Mouse (Mus musculus): ENCODE data around the gene Dctpp1.
A peak's percentile ranks its signal among the peaks of the same experiment; 100 is the strongest.

The Dctpp1 gene

DNA sequence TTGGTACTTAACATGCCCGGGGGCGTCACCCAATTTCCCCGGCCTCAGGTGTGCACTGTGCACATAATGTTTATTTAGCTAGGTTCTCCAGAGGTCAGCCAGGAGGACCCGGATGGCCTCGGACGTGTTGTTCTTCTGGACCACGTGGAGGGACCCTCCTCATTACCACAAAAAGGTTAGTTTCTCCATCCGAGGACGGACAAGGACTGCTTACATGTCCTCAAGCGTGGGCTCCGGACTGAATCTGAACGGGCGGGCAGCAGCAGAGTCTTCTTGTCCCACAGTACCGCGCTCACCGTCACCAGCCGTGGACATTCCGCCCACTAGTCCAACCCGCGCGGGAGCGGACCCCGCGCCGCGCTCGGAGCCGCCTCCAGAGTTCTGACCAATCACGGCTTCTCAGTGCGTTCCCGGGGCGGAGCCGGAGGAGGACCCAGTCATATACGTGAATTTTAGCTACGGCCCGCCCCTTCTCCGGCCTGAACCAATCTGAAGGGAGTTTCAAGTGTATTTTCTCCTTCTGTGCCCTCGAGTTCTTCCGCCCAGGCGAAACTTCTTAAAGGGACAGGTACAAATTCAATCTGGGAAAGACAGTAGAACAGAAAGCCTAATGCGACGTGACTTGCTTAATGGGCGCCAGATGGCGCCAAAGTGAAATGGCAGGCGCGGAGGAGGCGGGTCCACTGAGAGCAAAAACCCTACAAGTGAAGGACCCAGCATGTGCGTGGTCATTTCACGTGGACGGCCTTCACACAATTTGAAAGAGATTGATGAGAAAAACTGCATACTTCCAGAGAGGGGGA, at the start of gene Dctpp1:
Dctpp1 (minus strand) TSS at position 401 of the 803 bp plus-strand sequence.
- peak; percentile 98 for DNase-seq (ENCODE audit: low read depth, low spot score)

DNA sequence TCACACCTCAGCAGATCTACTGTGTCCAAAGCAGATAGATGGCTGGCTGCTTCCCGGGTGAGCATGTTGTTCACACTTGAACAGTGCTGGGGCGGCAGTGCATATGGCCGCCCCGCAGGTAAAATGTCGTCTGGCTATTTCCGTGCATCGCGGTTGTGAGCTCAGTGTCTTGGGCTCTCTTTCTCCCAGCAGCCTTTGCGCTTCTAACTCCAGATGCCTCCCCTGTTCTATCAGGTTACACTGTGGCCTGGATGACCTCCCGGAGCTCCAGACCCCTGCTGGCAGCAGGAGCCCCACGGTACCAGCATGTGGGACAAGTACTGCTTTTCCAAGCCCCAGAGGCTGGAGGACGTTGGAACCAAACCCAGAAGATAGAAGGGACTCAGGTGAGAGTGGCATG, 49.4 kb upstream of the Dctpp1 start:
- DNase-seq (ENCODE audit: low read depth, low spot score): no peak

DNA sequence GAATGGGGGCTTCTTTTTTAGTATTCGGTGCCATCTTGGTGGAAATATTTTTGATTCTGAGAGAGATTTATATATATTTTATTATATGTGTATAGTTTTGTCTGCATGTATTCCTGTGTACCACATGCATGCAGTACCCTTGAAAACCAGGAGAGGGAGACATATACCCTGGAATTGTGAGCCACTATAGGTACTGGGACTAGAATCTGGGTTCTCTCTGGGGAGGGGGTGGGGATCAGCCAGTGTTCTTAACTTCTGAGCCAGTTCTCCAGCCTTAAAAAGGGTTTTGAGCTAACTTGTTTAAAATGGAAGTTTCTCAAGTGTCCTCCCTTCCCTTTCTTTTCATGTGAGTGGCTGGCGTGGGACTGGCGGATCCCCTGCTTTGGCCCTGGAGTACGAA, 48.4 kb upstream of the Dctpp1 start:
- peak; percentile 60 for DNase-seq (ENCODE audit: low read depth, low spot score)

DNA sequence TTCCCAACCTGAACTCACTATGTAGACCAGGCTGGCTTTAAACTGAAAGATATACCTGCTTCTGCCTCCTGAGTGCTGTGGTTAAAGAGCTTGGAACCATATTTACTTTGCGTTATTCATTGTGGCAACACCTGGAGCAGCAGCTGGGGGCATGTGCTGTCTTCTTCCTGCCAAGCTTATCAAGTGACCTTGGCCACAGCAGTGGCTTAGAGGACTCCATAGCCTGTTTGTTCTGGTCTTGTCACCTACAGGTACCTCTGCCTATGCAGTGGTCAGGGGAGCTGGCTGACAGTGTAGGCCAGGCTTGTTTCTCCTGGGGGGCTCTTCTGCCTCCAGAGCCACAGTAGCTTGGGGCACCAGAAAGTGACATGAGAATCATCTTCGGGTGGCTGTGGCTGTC, 47.9 kb upstream of the Dctpp1 start:
- DNase-seq (ENCODE audit: low read depth, low spot score): no peak

DNA sequence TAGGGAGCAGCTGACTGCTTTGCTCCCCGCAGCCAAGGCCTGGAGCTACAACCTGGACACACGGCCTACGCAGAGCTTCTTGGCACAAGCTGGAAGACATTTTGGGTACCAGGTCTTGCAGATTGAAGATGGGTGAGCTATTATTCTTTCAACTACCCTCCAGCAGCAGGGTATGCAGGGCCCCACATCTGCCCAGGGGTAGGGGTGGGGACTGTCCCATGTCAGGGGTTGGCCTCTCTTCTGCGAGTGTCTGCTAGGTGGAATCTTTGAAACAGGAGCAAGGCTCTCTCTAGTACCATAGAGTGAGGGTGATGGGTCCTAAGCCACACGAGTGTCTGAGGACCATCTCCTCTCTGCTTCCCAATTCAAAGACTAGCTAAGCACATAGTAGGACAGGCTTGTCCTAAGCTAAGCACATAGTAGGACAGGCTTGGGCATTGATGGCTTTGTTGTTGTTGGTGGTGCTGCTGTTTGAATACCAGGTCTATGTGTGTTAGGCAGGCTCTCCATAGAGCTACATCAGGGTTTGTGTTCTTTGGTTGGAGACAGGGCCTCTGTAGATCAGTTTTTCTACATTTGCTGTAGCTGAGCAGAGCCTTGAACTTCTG, 37.2 kb upstream of the Dctpp1 start:
- DNase-seq (ENCODE audit: low read depth, low spot score): no peak

DNA sequence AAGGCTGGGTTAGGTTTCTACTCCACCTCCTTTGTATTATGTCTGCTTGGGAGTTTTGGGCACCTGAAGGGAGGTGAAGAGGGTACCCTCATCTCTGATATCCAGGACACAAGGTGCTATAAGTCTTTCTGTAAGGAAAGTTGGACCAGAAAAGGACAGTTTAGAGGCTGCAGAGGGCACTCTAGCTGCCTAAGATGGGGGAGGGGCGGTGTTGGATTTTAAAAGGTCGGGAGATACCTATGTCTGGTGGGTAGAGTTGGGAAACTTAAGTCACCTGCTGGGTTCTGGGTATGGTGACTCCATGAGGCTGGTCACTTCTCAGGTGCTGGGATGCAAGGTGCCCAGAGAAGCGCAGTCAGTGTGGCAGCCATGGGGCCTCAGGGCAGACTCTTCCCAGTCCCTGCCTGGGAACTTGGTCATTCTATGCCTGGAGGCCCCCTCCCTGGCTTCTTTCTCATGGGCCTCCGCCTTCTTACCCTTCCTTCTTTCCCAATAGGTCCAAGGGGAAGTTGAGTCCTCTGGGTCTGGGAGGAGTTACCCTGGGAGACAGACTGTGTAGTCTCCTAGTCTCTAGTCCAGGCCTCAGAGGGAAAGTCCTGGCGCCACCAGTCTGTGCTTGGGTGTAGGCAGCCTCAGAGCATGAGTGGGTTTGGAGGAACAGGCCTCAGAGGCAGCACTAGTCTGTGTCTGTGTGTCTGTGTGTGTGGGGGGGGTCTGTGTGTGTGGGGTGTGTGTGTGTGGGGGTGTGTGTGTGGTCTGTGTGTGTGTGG, 36.5 kb upstream of the Dctpp1 start:
- peak; percentile 59 for DNase-seq (ENCODE audit: low read depth, low spot score)

DNA sequence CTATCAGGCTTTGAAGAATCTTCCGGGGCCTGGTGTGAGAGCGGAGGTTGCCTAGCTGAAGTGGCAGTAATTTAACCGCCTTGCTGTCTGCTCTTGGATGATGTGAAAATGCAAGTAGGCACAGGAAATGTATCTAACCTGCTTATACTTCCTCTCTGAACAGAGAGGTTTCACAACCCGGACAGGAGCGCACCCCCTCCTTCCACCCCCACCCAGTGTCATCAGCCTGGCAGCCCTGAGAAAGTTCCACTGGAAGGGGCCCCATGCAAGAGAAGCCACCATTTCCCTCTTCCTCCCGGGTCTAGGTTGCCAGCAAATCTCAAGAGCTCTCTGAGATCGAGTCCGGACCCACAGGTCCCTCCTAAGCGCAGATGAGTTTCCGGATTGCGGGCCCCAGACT, 35.6 kb upstream of the Dctpp1 start, which contains the start of gene Itgal:
Itgal (plus strand) TSS at position 163 of the 400 bp plus-strand sequence.
- DNase-seq (ENCODE audit: low read depth, low spot score): peak; percentile 84

DNA sequence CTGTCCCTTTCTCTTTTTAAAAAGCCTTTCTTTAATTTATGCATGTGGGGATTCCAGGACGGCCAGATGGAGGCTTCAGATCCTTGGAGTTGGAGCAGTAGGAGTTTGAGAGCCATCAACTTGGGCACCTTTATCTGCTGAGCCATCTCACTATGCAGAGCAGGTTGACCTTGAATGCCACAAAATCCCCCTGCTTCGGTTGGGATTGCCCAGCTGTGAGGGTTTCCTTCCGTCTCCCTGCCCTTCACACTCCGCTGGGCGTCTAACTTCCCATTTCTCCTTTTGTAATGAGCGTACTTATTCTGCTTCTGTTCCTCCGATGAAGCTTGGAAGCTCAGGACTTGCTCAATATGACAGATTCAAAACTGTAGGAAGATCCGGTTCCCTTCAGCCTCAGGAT, 29.6 kb upstream of the Dctpp1 start:
- DNase-seq (ENCODE audit: low read depth, low spot score): peak; percentile 80

DNA sequence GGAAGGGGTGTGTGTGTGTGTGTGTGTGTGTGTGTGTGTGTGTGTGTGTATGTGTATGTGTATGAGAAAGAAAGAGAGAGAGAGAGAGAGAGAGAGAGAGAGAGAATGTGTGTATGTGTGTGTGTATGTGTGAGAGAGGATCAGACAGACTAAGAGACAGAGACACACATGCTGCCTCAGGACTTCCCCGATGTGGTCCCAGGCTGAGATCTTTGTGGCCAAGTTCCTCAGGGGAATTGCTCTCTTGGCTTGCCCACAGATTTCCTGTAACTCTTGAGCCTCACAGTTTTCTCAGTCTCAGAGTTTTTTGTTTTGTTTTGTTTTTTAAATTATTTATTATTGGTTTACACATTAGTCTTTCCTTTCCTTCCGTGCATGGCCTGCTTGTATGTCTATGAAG, 28.8 kb upstream of the Dctpp1 start:
- DNase-seq (ENCODE audit: low read depth, low spot score): no peak

DNA sequence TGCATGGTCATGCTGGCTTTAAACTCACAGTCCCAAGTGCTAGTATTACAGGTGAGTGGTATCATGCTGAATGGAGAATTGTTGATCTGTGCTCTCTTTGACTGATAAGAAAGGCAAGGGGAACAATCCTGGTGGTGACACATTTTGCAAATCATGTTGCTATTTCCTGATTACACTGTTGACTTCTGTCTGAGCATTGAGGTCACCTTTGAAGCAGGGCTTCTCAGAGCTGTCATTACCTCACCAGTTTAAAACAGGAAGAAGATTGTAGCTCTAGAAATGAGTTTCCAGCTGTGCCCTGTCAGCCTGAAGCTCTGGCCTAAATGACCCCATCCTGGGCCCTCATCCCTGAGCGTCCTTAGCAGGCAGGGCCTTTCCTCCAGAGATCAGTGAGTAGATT, 27.4 kb upstream of the Dctpp1 start:
- DNase-seq (ENCODE audit: low read depth, low spot score): peak; percentile 80

DNA sequence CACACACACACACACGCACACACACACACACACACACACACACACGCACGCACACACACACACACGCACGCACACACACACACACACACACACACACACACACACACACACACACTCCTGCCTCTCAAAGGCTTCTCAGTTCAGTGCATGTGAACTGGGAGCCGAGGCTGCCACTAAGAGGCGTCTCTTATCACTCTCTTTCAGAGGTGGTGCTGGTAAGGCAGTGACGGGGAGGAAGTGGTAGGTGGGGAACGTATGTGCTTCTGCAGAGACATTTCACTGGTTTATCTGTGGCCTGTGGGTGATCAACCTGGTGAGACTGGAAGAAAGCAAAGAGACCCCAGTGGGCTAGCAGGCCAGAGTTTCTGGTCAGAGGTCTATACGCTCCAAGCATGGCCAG, 24.6 kb upstream of the Dctpp1 start:
- DNase-seq (ENCODE audit: low read depth, low spot score): no peak

DNA sequence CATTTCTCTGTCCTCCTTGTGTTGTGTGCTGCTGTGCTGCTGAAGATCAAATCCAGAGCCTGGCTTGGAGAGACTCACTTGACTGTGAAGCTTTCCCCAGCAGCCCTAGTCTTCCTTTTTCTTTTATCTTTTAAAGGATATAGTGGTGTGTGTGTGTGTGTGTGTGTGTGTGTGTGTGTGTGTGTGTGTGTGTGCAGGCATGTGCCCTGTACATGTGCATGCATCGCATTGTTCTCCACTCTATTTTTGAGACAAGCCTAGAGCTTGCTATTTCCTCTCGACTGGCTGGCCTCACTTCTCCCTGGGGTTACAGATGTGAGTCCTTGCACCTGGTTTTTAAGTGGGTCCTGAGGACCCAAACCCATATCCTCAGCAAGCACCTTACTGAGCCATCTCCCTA, 21.7 kb upstream of the Dctpp1 start:
- DNase-seq (ENCODE audit: low read depth, low spot score): no peak

DNA sequence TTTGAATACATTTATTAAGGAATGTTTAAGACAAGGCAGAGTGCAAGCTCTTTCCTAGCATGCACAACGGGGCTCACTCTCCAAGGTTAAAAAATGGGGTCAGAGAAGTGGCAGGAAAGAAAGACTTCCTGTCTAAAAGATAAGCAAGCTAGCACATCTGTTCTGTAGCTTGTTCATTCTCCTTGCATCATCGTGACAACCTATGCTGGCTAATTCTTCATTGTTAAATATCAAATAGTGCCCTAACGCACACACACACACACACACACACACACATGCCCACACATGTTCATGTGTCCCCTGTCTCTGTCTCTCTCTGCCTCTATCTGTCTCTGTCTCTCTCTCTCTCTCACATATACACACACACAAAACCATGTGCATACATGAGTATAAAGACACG, 20.6 kb upstream of the Dctpp1 start:
- no peak for DNase-seq (ENCODE audit: low read depth, low spot score)

DNA sequence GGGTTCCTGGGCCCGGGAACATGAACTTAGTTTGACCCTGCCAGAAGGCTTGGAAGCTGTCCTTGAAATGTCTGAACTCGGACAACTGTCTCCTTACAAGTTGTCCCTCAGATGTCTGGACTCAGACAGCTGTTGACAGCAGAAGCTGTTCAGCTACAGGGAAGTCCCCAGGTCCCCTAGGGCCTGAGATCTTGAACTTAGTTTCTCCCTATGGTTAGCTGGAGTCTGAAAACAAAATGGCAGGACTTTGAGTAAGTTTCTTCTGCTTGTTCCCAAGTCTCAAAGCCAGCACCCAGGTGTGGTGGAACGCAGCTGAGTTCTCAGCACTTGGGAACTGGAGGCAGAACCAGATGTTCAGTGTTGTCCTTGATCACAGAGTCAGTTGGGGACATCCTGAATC, 19.6 kb upstream of the Dctpp1 start:
- peak; percentile 48 for DNase-seq (ENCODE audit: low read depth, low spot score)

DNA sequence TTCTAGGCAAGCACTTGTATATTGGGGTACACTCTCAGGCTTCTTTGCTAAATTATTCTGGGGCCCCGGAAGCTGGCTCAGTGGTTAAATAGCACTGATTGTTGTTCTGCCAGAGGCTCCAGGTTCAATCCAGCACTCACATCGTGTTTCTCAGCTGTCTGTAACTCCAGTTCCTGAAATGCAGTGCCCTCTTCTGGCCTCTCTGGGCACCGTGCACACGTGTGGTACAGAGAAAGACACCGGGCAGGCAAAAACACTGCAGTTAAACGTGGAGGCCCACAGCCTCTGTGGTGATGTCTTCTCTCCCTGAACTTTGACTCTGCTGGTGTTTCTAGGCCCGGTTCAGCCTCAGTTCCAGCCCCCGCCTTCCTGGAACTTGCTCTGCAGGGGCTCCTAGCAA, 17.8 kb upstream of the Dctpp1 start:
- peak; percentile 81 for DNase-seq (ENCODE audit: low read depth, low spot score)

DNA sequence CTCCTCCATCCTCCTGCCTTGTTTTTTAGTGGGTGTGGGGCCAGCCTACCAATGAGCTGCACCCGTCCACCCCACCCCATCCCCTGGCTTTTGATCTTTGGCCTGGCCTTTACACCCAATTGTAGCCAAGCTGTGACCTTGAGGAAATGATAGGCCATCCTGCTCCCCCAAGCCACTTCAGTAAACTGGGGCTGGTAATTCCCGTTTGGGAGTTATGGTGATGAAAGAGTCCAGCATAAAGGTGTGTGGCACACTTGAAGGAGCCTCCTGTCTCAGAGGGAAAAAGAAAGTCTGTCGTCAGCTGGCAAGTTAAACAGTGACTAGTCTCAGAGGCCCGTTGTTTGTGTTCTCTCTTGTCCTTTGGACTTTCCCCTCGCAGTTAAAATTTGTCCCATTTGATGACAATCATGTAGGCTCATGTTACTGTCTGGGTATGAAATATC, 16.0 kb upstream of the Dctpp1 start:
- no peak for DNase-seq (ENCODE audit: low read depth, low spot score)

DNA sequence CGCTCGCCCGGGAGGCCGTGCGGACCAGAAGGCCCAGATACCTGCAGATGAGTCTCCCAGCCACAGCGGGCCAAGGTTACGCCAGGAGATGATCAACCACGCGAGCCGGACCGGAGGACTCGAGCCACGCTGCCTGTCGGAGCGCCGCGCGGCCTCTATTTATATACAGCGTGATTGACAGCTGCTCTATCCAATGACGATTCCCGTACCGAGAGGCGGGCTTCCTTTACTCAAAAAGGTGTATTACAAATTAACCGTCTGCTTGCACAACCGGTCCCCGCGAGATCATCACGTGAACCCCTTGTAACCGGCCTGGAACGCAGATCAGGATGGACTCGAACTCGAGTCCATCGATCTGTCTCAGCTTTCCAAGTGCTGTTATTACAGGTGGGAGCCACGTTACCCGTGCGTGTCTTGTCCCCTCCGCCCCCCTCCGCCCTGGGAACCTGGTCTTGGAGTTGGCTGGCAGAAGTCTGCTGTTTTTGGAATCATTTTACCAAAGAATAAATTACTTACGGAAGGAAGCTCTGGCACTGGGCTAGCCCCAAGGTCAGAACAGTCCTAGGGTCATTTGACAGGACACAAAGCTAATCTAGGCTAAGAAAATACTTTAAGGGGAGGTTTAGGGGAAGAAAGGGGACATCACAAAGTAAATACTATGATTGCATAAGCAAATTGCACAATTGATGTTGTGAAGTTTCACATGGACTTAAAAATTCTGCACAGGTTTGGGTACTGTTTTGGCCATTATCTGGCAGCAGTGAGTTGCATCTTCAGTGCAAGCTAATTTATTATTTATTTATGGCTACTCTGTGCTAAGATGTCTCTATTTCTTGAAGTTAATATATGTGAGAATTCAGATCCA, 13.6 kb upstream of the Dctpp1 start, which contains the start of gene Sephs2:
Sephs2 (minus strand) TSS at position 131 of the 865 bp plus-strand sequence.
- DNase-seq (ENCODE audit: low read depth, low spot score): peak; percentile 98

DNA sequence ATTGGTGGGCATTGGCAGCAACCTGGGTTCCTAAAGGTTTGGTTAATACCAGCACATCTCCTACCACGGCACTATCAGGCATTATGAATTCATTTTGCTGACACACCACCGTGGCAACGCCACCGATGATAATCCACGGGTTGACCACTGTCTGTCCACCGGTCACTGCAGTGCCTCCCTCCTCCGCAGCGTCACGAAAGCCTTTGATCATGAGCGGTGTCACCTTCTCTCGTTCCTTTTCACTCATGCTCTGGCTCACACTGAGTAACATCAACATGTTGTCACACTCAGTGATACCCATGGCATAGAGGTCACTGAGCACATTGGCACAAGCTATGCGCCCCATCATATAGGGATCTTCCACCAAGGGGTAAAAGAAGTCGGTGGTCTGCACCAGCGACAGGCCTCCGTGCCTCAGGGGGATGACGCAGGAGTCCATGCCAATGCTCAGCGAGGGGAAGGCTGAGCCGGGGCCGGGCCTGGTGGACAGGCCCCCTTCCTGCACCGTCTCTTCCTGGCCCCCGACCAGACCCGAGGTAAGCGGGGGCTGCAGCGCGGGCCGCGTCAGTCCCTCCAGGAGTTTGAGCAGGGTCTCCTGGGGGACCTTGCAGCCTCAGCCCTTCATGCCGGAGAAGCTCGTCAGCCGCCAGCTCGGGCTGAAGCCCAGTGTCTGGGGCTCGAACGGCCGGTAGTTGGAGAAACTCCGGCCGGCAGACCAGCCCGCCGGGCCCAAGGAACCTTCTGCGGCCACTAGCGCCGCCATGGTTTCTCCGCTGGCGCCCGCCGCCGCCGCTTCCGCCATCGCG, 12.8 kb upstream of the Dctpp1 start:
- DNase-seq (ENCODE audit: low read depth, low spot score): no peak

DNA sequence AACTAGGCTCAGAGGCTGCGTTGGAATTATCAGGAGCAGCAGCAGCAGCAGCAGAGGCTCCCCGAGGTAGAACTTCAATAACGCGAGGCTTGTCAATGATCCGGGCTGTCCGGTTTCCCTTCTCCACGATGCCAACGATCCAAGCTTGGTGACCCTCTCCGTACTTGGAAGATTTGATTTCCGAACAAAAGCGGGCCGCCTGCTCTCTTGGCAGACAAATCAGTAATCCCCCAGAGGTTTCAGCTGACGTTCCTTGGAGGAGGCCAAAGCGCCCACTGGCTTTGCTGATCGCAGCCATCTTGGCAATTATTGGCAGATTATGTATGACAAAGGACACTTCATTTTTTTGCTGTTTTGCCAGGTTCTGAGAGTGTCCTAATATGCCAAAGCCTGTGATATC, 12.1 kb upstream of the Dctpp1 start:
- DNase-seq (ENCODE audit: low read depth, low spot score): no peak

DNA sequence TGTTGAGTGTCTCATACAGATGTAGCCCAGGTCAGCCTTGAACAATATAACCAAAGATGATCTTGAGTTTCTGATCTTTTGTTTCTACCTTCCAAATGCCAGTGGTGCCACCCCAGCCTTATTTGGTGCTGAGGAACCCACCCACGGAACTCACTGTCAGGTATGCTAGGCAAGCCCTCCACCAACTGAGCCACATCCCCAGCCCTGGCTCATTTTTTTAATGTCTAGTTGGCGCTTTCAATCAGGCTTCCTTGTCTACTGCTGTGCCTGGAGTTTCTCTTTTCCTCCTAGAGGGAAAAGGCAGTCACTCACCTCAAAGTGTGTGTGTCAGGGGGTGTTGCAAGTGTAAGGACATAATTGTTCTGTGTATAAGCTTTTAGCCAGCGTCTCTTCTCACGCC, 10.6 kb upstream of the Dctpp1 start:
- no peak for DNase-seq (ENCODE audit: low read depth, low spot score)

DNA sequence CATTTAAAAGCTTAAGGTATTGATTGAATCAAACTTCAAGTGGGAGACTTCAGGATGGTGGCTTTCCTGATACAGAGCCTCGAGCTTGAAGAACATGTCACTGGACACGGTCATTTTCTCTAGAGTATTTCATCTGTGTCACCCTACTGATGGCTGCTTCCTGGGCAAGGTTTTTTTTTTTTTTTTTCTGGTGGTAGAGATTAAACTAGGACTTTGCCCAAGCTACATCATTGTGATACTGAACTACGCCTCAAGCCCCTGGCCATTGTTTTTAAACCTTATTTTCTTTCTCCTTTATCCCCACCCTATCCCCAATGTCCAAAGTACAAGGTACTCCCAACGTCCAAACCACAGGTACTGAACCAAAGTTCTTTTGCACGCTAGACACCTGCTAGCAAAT, 10.2 kb upstream of the Dctpp1 start:
- DNase-seq (ENCODE audit: low read depth, low spot score): no peak

All from A20 (cell line).